Mouse (Mus musculus) heart, embryonic 10.5 days (tissue): ENCODE results near the gene Prpf19. TPM values are rescaled to one million over a fixed set of nuclear protein-coding genes. Genes with fewer than 3 reads are reported as not detected.

Source experiments
- DNase-seq: peaks from one replicate; pipeline ENCODE4 v3.0.0-alpha.2; 2017; ENCODE audit warnings: low spot score
- H3K27ac ChIP-seq: fragments of 300-500 bp; sonication (generic); 2 replicates; pipeline ENCODE4 v1.5.1; 2016; ENCODE audit warnings: mild to moderate bottlenecking
- H3K27me3 ChIP-seq: fragments of 300-500 bp; sonication (generic); 2 replicates; pipeline ENCODE4 v1.6.1; 2016; ENCODE audit warnings: mild to moderate bottlenecking; ENCODE audit not compliant: poor library complexity, insufficient read depth, severe bottlenecking
- H3K36me3 ChIP-seq: fragments of 300-500 bp; sonication (generic); 2 replicates; pipeline ENCODE4 v1.6.1; 2016; ENCODE audit warnings: mild to moderate bottlenecking, moderate library complexity
- H3K4me1 ChIP-seq: fragments of 300-500 bp; sonication (generic); 2 replicates; pipeline ENCODE4 v1.6.1; 2016; ENCODE audit warnings: mild to moderate bottlenecking
- H3K4me3 ChIP-seq: fragments of 300-500 bp; sonication (generic); 2 replicates; pipeline ENCODE4 v1.5.1; 2016; ENCODE audit warnings: mild to moderate bottlenecking, moderate library complexity
- H3K9me3 ChIP-seq: fragments of 300-500 bp; sonication (generic); 2 replicates; pipeline ENCODE4 v1.6.1; 2016; ENCODE audit warnings: mild to moderate bottlenecking, moderate library complexity
- WGBS: fragments of 180-500 bp; shearing (Covaris S2); methylation state at CpG from one replicate; pipeline ENCODE4 v1.1.7; 2016; 5-methylcytosine and 5-hydroxymethylcytosine counted together
- polyA plus RNA-seq: library from polyadenylated mRNA; unstranded; fragments of >200 nt; fragmentation: Nextera tagmentation; extraction: Ambion mirVana; gene quantifications from 2 replicates; pipeline ENCODE4 v1.2.1, GENCODE M21; 2016

Gene Prpf19
- polyA plus RNA-seq, 1 experiment from 2014 or later: 48.5 TPM

GRCm38 (mm10) chr19:10904512-10904911 lies 9.5 kb downstream of the Prpf19 start:
- DNase-seq: no peak
- H3K9me3 ChIP-seq: no peaks in the 10 kb centered on the region
- peaks cover 44% of the 10 kb centered on the region for H3K4me1 ChIP-seq
- H3K4me3 ChIP-seq: no peak overlapping the region
- no peaks in the 10 kb centered on the region for H3K27me3 ChIP-seq
- H3K27ac ChIP-seq: peak overlapping the region; percentile 42; the same call in 1 of the 2 replicates
- WGBS: 85% methylated on average over 5 of the region's 5 CpGs
- H3K36me3 ChIP-seq: peaks cover 81% of the 10 kb centered on the region

DNA sequence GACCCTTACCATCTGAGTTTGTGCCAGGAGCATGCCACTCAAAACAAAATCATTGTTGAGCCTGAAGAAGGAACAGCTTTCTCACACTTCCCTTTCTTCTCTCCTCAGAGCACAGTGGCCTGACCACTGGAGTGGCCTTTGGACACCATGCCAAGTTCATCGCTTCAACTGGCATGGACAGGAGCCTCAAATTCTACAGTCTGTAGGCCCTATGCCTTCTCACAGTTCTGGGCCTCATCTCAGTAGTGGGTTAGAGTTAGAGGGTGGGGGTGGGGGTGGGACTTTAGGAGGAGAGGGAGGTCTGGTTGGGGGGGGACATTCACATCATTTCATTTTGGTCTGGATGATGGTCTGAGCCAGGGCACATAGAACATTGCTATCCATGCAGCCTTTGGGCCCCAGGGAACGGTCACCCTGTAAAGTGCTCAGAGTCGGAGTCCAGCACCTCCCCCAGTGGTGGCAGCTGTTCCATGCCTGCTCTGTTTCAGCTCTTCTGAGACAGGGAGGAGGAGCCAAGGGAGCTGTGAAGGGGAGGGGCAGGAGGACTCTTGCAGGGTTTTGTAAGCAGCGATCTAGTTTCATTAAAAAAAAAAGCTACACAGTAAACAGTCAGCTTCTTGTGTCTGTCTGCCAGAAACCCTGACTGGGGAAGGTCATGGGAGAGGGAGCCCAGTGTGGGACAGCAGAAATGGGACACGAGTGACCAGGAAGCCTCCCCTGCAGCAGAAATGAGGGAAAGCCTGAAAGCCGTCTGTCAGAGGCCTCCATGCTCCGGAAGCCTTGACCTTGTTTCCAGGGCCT lies 10.1 kb downstream of the Prpf19 start:
- H3K4me1 ChIP-seq: peaks cover 46% of the 10 kb centered on the region
- H3K9me3 ChIP-seq: no peaks in the 10 kb centered on the region
- peaks cover 74% of the 10 kb centered on the region for H3K36me3 ChIP-seq
- WGBS: 39% methylated on average over 7 of the region's 7 CpGs
- DNase-seq: no peak
- peak overlapping the region; percentile 79 for H3K27ac ChIP-seq
- no peaks in the 10 kb centered on the region for H3K27me3 ChIP-seq
- H3K4me3 ChIP-seq: 0 out of 2 replicates have a peak overlapping the region, but pooled peaks have one; percentile 13

- Histone ChIP-seq H3K27ac (peak overlapping the region; percentile 79), H3K9me3 (no peaks in the 10 kb centered on the region), H3K4me1 (peaks cover 46% of the 10 kb centered on the region), H3K4me3 (0 out of 2 replicates have a peak overlapping the region, but pooled peaks have one; percentile 13), H3K36me3 (peaks cover 69% of the 10 kb centered on the region), H3K27me3 (no peaks in the 10 kb centered on the region)
- 39% methylated on average over 5 of the region's 5 CpGs for WGBS
- no peak for DNase-seq
These were observed 10.6 kb downstream of the Prpf19 start for GRCm38 (mm10) chr19:10905728-10906000.

DNA sequence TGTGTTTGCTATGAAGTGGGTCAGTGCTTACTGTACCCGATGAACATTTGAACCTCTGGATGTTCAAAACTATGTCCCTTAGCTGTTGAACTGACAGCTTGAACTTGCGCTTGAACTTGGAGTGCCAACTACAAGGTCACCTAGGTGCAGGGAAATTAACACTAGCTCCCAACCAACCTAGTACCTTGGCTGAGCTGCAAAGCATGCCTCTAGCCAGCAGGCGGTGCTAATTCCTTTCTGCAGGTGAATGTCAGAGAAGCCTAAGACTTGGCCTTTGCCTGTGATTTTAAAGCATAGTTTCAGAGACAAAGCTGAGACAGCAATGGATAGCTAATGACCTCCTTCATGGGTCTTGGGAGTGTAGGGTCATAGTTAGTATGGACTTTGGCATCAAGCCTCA lies 12.9 kb downstream of the Prpf19 start:
- peaks cover 47% of the 10 kb centered on the region for H3K36me3 ChIP-seq
- no peaks in the 10 kb centered on the region for H3K9me3 ChIP-seq
- H3K27ac ChIP-seq: no peak overlapping the region
- H3K4me3 ChIP-seq: no peak overlapping the region
- DNase-seq: no peak
- H3K27me3 ChIP-seq: no peaks in the 10 kb centered on the region
- 48% methylated on average over 3 of the region's 3 CpGs for WGBS
- H3K4me1 ChIP-seq: peaks cover 46% of the 10 kb centered on the region

GRCm38 (mm10) chr19:10909087-10909721 lies 14.2 kb downstream of the Prpf19 start:
- H3K27me3 ChIP-seq: no peaks in the 10 kb centered on the region
- H3K4me3 ChIP-seq: no peak overlapping the region
- H3K4me1 ChIP-seq: peaks cover 50% of the 10 kb centered on the region
- H3K9me3 ChIP-seq: no peaks in the 10 kb centered on the region
- H3K27ac ChIP-seq: peak overlapping the region; percentile 64
- H3K36me3 ChIP-seq: peaks cover 35% of the 10 kb centered on the region
- WGBS: 52% methylated on average over 6 of the region's 6 CpGs
- DNase-seq: no peak

DNA sequence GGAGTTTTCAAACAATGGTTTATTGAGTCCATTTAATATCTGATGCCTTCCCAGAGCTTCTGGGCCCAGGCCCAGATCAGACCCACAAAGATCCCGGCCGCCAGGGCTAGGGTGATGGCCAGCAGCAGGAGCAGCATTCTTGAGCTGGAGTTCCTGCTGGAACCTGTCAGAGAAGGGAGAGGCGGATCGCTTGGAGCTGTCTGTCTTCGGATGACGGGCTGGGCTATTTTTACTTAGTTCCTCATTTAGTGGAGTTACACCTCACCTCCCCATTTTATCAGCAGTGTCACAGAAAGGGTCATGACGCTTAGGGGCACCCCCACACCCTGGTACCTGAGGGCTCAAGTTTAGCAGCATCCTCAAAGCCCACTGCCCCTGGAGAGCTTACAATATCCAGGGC lies 19.3 kb downstream of the Prpf19 start:
- DNase-seq: peak; percentile 84
- H3K4me1 ChIP-seq: peaks cover 31% of the 10 kb centered on the region
- H3K27me3 ChIP-seq: peaks cover 4% of the 10 kb centered on the region; the same call in 1 of the 2 replicates
- H3K9me3 ChIP-seq: no peaks in the 10 kb centered on the region
- peak overlapping the region; percentile 66 for H3K27ac ChIP-seq
- H3K4me3 ChIP-seq: no peak overlapping the region
- 31% methylated on average over 7 of the region's 7 CpGs for WGBS
- H3K36me3 ChIP-seq: no peaks in the 10 kb centered on the region

DNA sequence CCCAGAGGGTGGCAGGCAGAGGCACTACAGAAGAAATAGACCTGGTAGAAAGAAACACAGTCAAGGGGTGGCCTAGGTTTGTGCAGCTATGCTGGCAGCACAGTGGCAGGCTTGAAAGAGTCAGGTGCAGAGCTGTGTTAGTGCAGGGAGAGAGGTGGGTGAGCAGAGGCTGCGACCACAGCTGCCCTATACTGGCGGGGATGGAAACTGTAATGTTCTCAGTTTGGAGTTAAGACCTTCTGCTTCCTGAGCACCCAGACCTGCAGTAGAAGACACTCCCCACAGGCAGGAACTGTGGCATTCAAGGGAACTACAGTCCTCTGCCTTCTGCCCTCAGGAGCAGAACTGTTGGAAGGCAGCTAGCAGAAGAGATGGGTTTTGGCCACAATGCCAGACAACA lies 19.8 kb downstream of the Prpf19 start:
- Histone ChIP-seq H3K9me3 (no peaks in the 10 kb centered on the region), H3K36me3 (no peaks in the 10 kb centered on the region), H3K4me1 (peaks cover 26% of the 10 kb centered on the region), H3K4me3 (no peak overlapping the region), H3K27ac (peak overlapping the region; percentile 66; the same call in 1 of the 2 replicates), H3K27me3 (peaks cover 5% of the 10 kb centered on the region; the same call in 1 of the 2 replicates)
- no peak for DNase-seq
- WGBS: 64% methylated on average over 2 of the region's 2 CpGs

- Histone ChIP-seq H3K4me3 (no peak overlapping the region), H3K27ac (no peak overlapping the region), H3K9me3 (no peaks in the 10 kb centered on the region), H3K36me3 (no peaks in the 10 kb centered on the region), H3K27me3 (peaks cover 9% of the 10 kb centered on the region; the same call in 1 of the 2 replicates), H3K4me1 (peaks cover 26% of the 10 kb centered on the region)
- WGBS: 40% methylated on average over 5 of the region's 5 CpGs
- no peak for DNase-seq
These were observed 21.5 kb downstream of the Prpf19 start for GRCm38 (mm10) chr19:10916506-10916905.

GRCm38 (mm10) chr19:10918321-10918991 lies 23.4 kb downstream of the Prpf19 start:
- no peak overlapping the region for H3K27ac ChIP-seq
- peaks cover 26% of the 10 kb centered on the region for H3K4me1 ChIP-seq
- WGBS: 84% methylated on average over 10 of the region's 10 CpGs
- no peaks in the 10 kb centered on the region for H3K36me3 ChIP-seq
- no peak for DNase-seq
- H3K27me3 ChIP-seq: peaks cover 9% of the 10 kb centered on the region; the same call in 1 of the 2 replicates
- H3K9me3 ChIP-seq: no peaks in the 10 kb centered on the region
- H3K4me3 ChIP-seq: no peak overlapping the region

- WGBS: 69% methylated on average over 2 of the region's 2 CpGs
These were observed 25.5 kb downstream of the Prpf19 start, which contains the start of gene Zp1 for GRCm38 (mm10) chr19:10920532-10920931. Gene Zp1, minus strand, starts transcription at chr19:10920632.

DNA sequence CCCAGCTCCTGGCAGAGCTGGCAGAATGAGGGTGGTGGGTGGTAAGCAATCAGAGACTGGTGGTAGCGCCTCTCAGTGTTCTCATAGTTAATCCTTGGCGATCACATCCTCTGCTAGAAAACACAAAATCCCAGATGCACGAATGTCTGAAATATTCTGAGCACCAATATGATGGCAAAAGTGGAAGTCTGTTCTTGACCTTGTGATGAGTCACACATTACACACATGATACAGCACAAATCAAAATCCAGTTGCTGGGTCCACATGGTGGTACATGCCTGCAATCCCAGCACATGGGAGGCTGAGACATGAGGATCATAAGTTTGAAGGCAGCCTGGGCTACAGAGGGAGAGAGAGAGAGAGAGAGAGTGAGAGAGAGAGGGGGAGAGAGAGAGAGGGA lies 26.0 kb downstream of the Prpf19 start:
- H3K36me3 ChIP-seq: no peaks in the 10 kb centered on the region
- 74% methylated on average over 3 of the region's 3 CpGs for WGBS
- H3K9me3 ChIP-seq: no peaks in the 10 kb centered on the region
- no peak overlapping the region for H3K27ac ChIP-seq
- peaks cover 9% of the 10 kb centered on the region; the same call in 1 of the 2 replicates for H3K27me3 ChIP-seq
- H3K4me1 ChIP-seq: peaks cover 17% of the 10 kb centered on the region
- H3K4me3 ChIP-seq: no peak overlapping the region
- DNase-seq: no peak

More at GRCm38 (mm10) chr19:10920532-10920931, 25.5 kb downstream of the Prpf19 start, which contains the start of gene Zp1:
- Histone ChIP-seq H3K36me3 (no peaks in the 10 kb centered on the region), H3K4me3 (no peak within 1 kb of the TSS), H3K27me3 (peaks cover 9% of the 10 kb centered on the region; the same call in 1 of the 2 replicates), H3K27ac (no peak within 1 kb of the TSS), H3K9me3 (no peaks in the 10 kb centered on the region), H3K4me1 (peaks cover 12% of the 10 kb centered on the region)
- no peak for DNase-seq

DNA sequence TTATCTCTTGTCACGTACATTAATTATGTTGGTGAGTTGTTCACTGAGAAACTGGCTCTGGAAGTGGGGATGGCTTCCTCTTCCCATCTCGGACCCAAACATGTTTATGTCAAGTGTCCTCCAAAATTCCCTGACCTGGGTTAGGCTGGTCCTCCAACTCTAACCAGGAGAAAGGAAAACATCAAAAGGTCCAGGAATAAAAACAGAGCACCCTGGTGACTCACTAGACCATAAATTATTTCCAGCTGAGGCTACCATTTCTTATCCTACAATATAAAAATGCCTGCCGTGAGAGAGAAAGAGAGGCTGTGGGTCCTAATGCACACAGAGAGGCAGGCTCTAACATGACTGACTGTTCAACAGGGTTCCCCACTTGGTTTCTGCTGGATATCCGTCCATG lies 29.2 kb downstream of the Prpf19 start:
- Histone ChIP-seq H3K36me3 (no peaks in the 10 kb centered on the region), H3K4me3 (no peak overlapping the region), H3K4me1 (0 out of 2 replicates have a peak, but pooled peaks cover 17% of the 10 kb centered on the region), H3K9me3 (no peaks in the 10 kb centered on the region), H3K27ac (no peak overlapping the region), H3K27me3 (peaks cover 6% of the 10 kb centered on the region; the same call in 1 of the 2 replicates)
- WGBS: 55% methylated on average over 4 of the region's 4 CpGs
- DNase-seq: no peak
